Mouse (Mus musculus) embryonic facial prominence, embryonic 14.5 days (tissue): ENCODE measurements at regions not wholly inside any gene's neighbourhood (a gene's known extent, or its start where the extent isn't known, plus 50 kb on each side); places are given as distances from the start of the nearest gene placed in this dataset.

ENCODE experiments used
- ATAC-seq: fragments of 200-750 bp; cut with Nextera tagmentation; 2 replicates; pipeline ENCODE4 v1.8.0; 2017; ENCODE audit warnings: low read depth, moderate number of reproducible peaks, moderate TSS enrichment
- DNase-seq: peaks from one replicate; pipeline ENCODE4 v3.0.0-alpha.2; 2015; ENCODE audit warnings: low spot score
- H3K27ac ChIP-seq: fragments of 300-500 bp; sonication (generic); replicated peaks from 2 replicates; pipeline ENCODE4 v1.5.1; 2014; ENCODE audit warnings: low read depth, mild to moderate bottlenecking, low read length, moderate library complexity
- H3K27me3 ChIP-seq: fragments of 300-500 bp; sonication (generic); replicated peaks from 2 replicates; pipeline ENCODE4 v1.6.1; 2014; ENCODE audit warnings: low read length; ENCODE audit not compliant: control insufficient read depth, insufficient read depth
- H3K36me3 ChIP-seq: fragments of 300-500 bp; sonication (generic); 2 replicates; pipeline ENCODE4 v1.6.1; 2014; ENCODE audit warnings: low read length, mixed read lengths; ENCODE audit not compliant: control insufficient read depth, insufficient read depth
- H3K4me1 ChIP-seq: fragments of 300-500 bp; sonication (generic); 2 replicates; pipeline ENCODE4 v1.6.1; 2014; ENCODE audit warnings: antibody characterized with exemption, low read length; ENCODE audit not compliant: control insufficient read depth, insufficient read depth
- H3K4me2 ChIP-seq: fragments of 300-500 bp; sonication (generic); 2 replicates; pipeline ENCODE4 v1.6.1; 2014; ENCODE audit warnings: low read depth, mild to moderate bottlenecking, low read length, moderate library complexity, mixed read lengths
- H3K4me3 ChIP-seq: fragments of 300-500 bp; sonication (generic); 2 replicates; pipeline ENCODE4 v1.5.1; 2014; ENCODE audit warnings: low read depth, mild to moderate bottlenecking, low read length
- H3K9ac ChIP-seq: fragments of 300-500 bp; sonication (generic); 2 replicates; pipeline ENCODE4 v1.6.1; 2014; ENCODE audit warnings: low read depth, mild to moderate bottlenecking, low read length, moderate library complexity, mixed read lengths
- H3K9me3 ChIP-seq: fragments of 300-500 bp; sonication (generic); 2 replicates; pipeline ENCODE4 v1.6.1; 2016; ENCODE audit warnings: low read length; ENCODE audit not compliant: control insufficient read depth
- WGBS: fragments of 180-500 bp; shearing (Covaris S2); extraction: QIAGEN DNeasy Blood & Tissue Kit; methylation state at CpG from one replicate; pipeline ENCODE4 v1.1.7; 2014; 5-methylcytosine and 5-hydroxymethylcytosine counted together

DNA sequence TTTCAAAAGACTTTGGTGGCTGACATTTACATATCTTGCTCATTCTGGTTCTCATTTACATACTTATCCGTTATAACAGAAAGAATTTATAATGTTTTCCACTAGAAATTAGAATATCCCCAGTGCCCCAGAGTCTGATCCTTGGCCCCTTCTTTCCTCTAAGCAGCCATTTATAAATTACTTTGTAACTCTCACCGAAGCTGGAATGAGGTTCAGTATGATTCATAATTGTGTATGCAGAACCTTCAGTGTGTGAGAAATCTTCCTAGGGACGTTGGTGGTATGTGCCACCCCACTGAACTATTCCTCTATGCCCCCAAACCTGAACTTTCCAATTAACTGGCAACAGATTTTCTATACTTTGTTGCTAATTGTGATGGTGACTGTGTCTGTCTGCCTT is 104.7 kb downstream of the Gm5447 start:
- Histone ChIP-seq H3K36me3 (no peaks in the 10 kb centered on the region), H3K9me3 (no peaks in the 10 kb centered on the region), H3K4me3 (no peak overlapping the region), H3K27ac (no peak overlapping the region), H3K4me1 (no peaks in the 10 kb centered on the region; the same call in 1 of the 2 replicates), H3K9ac (no peak overlapping the region), H3K4me2 (no peak overlapping the region), H3K27me3 (peaks cover 19% of the 10 kb centered on the region)
- DNase-seq (no peak), ATAC-seq (no peak)
- WGBS = 51% methylated on average over 3 of the region's 3 CpGs

DNA sequence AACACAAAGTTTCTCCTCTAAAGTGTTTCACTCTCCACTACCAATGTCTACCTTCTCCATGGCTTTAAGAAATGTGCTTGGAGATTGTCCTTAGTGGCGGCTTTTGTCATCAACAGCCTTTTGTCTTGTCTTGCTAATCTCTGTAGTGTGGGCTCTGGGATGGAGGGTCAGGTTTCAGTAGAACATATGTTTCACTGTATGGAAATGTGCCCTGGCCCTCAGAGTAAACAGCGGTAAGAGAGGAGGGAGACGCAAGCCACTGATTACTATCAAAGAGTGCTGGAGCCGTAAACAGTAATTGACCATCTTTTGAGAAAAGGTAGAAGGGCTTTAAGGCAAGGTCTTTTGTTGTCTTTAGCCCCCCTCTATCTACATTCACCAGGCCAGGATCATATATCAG is 106.2 kb downstream of the Gm5447 start:
- peak; percentile 32 for DNase-seq
- 20% methylated on average over 4 of the region's 4 CpGs for WGBS
- H3K9me3 ChIP-seq = no peaks in the 10 kb centered on the region
- H3K36me3 ChIP-seq = no peaks in the 10 kb centered on the region
- H3K4me3 ChIP-seq = no peak overlapping the region
- peak overlapping the region; percentile 3; the same call in 1 of the 2 replicates for H3K4me2 ChIP-seq
- no peak overlapping the region for H3K27ac ChIP-seq
- H3K9ac ChIP-seq = no peak overlapping the region
- no peaks in the 10 kb centered on the region; the same call in 1 of the 2 replicates for H3K4me1 ChIP-seq
- ATAC-seq = peak; percentile 55; the same call in 1 of the 2 replicates
- H3K27me3 ChIP-seq = peaks cover 19% of the 10 kb centered on the region

DNA sequence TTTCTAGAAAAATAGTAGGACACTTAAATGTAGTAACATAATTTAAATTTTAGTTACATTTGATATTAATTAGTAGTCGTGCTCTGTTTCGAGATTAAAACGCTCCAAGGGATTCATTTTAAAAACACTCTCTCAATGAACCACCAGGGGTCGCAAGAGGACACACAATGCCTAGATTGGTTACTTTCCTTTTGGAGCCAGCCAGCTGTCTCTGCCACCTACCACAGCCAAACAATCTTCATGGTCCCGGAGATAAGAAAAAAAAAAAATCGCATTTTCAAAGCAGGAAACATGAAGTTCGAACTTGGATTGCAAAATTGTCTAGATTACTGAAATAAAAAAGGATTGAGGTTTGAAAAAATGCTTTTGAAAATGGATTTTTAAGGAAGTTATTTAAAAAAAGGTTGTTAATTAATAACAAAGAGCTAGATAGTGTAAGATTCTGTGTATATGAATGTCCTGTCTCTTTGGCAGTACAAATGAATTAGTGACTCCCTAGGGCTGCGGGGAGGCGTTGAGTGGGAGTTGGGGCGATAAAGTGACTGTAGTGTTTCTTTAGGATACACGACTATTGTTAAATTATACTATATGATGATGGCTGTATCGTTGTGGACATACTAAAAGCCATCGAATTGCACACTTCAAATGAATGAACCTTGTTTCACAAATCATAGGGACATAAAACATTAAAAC is 108.6 kb downstream of the Gm5447 start:
- H3K4me3 ChIP-seq = no peak overlapping the region
- no peaks in the 10 kb centered on the region for H3K36me3 ChIP-seq
- DNase-seq = peak; percentile 89
- no peak overlapping the region for H3K27ac ChIP-seq
- ATAC-seq = no peak
- H3K27me3 ChIP-seq = peaks cover 19% of the 10 kb centered on the region
- H3K9ac ChIP-seq = no peak overlapping the region
- no peaks in the 10 kb centered on the region; the same call in 1 of the 2 replicates for H3K4me1 ChIP-seq
- no peak overlapping the region for H3K4me2 ChIP-seq
- no peaks in the 10 kb centered on the region for H3K9me3 ChIP-seq
- WGBS = 32% methylated on average over 13 of the region's 13 CpGs

DNA sequence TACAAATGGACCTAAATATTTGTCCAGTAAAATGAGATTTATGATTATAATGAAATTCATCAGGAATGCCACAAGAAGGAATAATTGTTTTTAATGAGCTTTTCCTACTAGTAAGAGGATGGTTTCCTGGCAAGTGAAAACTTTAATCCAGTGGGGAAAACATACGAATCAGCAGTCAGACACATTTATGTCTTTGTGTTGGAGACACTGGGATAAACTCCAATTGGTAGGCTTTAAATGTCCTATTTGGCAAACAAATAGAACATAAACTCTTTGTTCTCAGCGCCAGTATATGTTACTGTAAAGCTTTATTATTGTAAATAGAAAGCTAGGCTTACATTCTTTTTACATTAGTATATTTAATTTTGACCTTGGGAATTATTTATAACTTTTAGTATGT is 127.0 kb downstream of the Gm5447 start:
- no peak for ATAC-seq
- Histone ChIP-seq H3K4me3 (no peak overlapping the region), H3K9ac (no peak overlapping the region), H3K36me3 (no peaks in the 10 kb centered on the region), H3K27ac (no peak overlapping the region), H3K4me1 (no peaks in the 10 kb centered on the region), H3K27me3 (no peaks in the 10 kb centered on the region), H3K9me3 (no peaks in the 10 kb centered on the region), H3K4me2 (no peak overlapping the region)
- no peak for DNase-seq
- WGBS = 74% methylated on average over 2 of the region's 2 CpGs

DNA sequence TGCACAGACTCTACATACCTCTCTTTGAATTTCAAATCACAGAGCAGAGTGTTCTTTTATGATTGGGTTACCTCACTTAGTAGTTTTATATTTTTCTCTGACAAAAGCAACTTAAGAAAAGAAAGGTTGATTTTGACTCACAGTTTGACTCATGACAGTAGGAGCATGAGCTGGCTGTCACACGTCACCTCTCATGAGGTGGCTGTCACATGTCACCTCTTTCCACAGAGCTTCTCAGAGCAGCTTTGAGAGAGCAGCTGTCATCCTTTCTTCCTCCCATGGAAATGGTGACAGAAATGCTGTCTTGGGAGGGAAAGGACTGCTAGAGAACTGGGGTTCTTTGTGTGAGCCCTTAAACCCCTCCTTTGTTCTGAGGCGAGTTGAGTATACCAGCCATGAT is 133.4 kb downstream of the Gm5447 start:
- Histone ChIP-seq H3K4me3 (no peak overlapping the region), H3K27ac (no peak overlapping the region), H3K36me3 (no peaks in the 10 kb centered on the region), H3K4me2 (no peak overlapping the region), H3K9me3 (no peaks in the 10 kb centered on the region), H3K9ac (no peak overlapping the region), H3K27me3 (no peaks in the 10 kb centered on the region), H3K4me1 (no peaks in the 10 kb centered on the region)
- 66% methylated on average over 2 of the region's 2 CpGs for WGBS
- DNase-seq = no peak
- ATAC-seq = no peak

DNA sequence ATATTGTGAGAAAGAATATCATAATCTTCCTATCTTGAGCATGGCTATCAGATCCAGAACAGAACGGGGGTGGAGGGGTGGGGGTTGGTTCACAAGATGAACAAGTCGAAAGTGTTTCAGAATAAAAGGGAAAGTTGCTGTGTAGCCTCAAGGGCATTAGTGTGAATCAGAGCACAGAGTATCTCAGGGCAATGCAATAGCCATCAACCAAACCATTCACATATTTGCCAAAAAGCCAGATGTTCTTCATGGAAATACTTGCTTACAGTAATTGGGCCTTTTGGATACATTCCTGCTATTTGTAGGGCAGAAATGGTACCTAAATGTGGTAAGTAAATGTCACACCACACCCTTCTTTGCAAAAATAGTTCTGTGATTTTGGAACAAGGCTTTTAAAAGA is 135.2 kb downstream of the Gm5447 start:
- Histone ChIP-seq H3K4me1 (no peaks in the 10 kb centered on the region), H3K27me3 (no peaks in the 10 kb centered on the region), H3K9me3 (no peaks in the 10 kb centered on the region), H3K4me3 (no peak overlapping the region), H3K36me3 (no peaks in the 10 kb centered on the region), H3K9ac (no peak overlapping the region), H3K27ac (no peak overlapping the region), H3K4me2 (no peak overlapping the region)
- 49% methylated on average over 2 of the region's 2 CpGs for WGBS
- DNase-seq (peak; percentile 23), ATAC-seq (no peak)

DNA sequence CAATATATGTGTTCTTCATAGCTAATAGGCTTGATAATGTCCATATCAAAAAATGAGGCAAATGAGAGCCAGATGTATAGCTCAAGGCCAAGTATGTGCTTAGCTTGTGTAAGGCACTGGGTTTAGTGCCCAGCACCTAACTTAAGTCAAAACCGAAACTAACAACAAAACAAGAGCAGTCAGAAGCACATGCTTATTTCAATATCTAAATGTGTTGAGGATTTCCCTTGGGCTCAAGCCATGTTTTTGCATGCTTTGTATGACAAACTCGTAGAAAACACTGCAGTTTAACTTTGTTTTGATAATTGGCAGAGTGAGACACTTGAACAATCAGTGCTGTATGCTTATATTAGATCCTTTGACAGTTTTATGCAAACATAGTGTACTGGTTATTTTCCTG is 148.7 kb downstream of the Gm5447 start:
- Histone ChIP-seq H3K4me2 (no peak overlapping the region), H3K9ac (no peak overlapping the region), H3K36me3 (no peaks in the 10 kb centered on the region), H3K27me3 (no peaks in the 10 kb centered on the region), H3K27ac (no peak overlapping the region), H3K4me1 (no peaks in the 10 kb centered on the region), H3K9me3 (no peaks in the 10 kb centered on the region), H3K4me3 (no peak overlapping the region)
- ATAC-seq (no peak), DNase-seq (peak; percentile 6)
- 55% methylated on average over 2 of the region's 2 CpGs for WGBS

DNA sequence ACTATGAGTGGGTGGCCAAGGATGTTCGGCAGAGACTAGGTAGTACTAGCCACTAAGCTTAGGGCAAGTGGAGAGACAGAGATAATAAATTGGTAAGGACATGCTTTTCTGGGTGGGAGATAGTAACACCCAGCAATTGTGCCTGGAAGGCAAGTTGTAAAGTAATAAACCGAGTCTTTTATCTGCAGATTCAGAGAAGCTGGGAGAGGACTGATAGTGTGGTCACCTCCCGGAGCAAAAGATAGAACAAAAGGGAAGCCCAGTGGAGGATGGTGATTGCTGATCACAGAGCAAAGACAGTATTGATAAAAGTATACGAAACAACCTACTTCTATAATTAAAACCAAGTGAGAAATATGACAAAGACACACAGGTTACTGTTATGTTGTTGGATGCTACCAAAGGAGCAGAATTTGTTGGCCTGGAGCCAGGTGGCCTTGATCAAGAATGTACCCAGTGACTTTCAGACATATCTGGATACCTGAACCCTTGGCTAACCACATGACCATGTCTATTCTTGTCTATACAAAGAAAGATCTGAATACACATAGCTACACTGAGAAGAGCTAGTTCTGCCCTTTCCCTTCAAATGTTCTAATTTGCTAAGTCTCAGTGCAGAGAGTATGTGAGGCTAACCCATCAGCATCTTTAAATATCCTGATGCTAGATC is 150.7 kb downstream of the Gm5447 start:
- Histone ChIP-seq H3K4me2 (no peak overlapping the region), H3K36me3 (no peaks in the 10 kb centered on the region), H3K4me1 (no peaks in the 10 kb centered on the region), H3K9me3 (no peaks in the 10 kb centered on the region), H3K27ac (no peak overlapping the region), H3K9ac (no peak overlapping the region), H3K4me3 (no peak overlapping the region), H3K27me3 (no peaks in the 10 kb centered on the region)
- no peak for DNase-seq
- WGBS = 88% methylated on average over 4 of the region's 4 CpGs
- ATAC-seq = no peak

DNA sequence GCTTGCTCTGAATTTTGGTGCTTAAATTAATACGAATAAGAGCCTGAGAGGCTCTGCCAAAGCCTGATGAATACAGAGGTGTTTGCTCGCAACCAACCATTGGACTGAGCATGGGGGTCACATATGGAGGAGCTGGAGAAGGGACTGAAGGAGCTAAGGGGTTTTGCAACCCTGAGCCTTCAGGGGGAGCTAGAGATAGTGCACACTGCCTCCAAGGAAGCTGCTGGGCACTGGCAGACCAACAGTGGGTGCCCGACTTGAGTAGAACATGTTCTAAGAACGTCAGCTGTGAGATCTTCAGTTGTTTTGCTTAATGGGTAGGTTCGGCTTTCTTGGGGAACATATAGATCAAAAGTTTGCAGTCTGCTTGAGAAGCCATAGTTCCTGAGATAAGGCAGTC is 158.5 kb downstream of the Gm5447 start:
- WGBS = 91% methylated on average over 5 of the region's 5 CpGs
- no peak for ATAC-seq
- Histone ChIP-seq H3K4me3 (no peak overlapping the region), H3K9me3 (no peaks in the 10 kb centered on the region), H3K4me1 (no peaks in the 10 kb centered on the region), H3K36me3 (no peaks in the 10 kb centered on the region), H3K27ac (no peak overlapping the region), H3K27me3 (no peaks in the 10 kb centered on the region), H3K4me2 (no peak overlapping the region), H3K9ac (no peak overlapping the region)
- DNase-seq = no peak
